Mouse (Mus musculus): Measurements from ENCODE around the gene Rbbp8nl. TPM values are rescaled to one million over a fixed set of nuclear protein-coding genes. Genes with fewer than 3 reads are reported as not detected.

The Rbbp8nl gene
- polyA plus RNA-seq, 1 experiment, result 0.36 TPM

GRCm38 (mm10) chr2:180275836-180276235, 13.8 kb downstream of the Rbbp8nl start:
- H3K27me3 ChIP-seq (ENCODE audit: control insufficient read depth, insufficient read depth, low read length), result no peaks in the 10 kb centered on the region
- H3K36me3 ChIP-seq (ENCODE audit: control insufficient read depth, insufficient read depth, low read length), result no peaks in the 10 kb centered on the region
- no peak overlapping the region for H3K4me3 ChIP-seq (ENCODE audit: control insufficient read depth, insufficient read depth, low read length)
- DNase-seq, result peak; percentile 66
- 3% methylated on average over 8 of the region's 8 CpGs for WGBS
- TF ChIP-seq POLR2A (IDR thresholded peaks at IDR 0.05; ENCODE audit: control insufficient read depth, extremely low read depth, insufficient read depth, low read length, poor library complexity) (no peak), CTCF (IDR thresholded peaks at IDR 0.05; ENCODE audit: borderline replicate concordance, control insufficient read depth, extremely low read depth, insufficient read depth, low read length, poor library complexity) (peak; percentile 88)
- no peak overlapping the region for H3K27ac ChIP-seq (ENCODE audit: control insufficient read depth, insufficient read depth, low read length)
- H3K4me1 ChIP-seq (replicated peaks; ENCODE audit: control insufficient read depth, insufficient read depth, low read length), result peaks cover 31% of the 10 kb centered on the region

GRCm38 (mm10) chr2:180274523-180274922, 15.2 kb downstream of the Rbbp8nl start:
- WGBS, result 98% methylated on average over 2 of the region's 2 CpGs
- DNase-seq, result no peak
- H3K4me3 ChIP-seq (ENCODE audit: control insufficient read depth, insufficient read depth, low read length), result no peak overlapping the region
- H3K36me3 ChIP-seq (ENCODE audit: control insufficient read depth, insufficient read depth, low read length), result no peaks in the 10 kb centered on the region
- TF ChIP-seq CTCF (IDR thresholded peaks at IDR 0.05; ENCODE audit: borderline replicate concordance, control insufficient read depth, extremely low read depth, insufficient read depth, low read length, poor library complexity), result no peak
- TF ChIP-seq POLR2A (IDR thresholded peaks at IDR 0.05; ENCODE audit: control insufficient read depth, extremely low read depth, insufficient read depth, low read length, poor library complexity), result no peak
- H3K27me3 ChIP-seq (ENCODE audit: control insufficient read depth, insufficient read depth, low read length), result no peaks in the 10 kb centered on the region
- no peak overlapping the region for H3K27ac ChIP-seq (ENCODE audit: control insufficient read depth, insufficient read depth, low read length)
- H3K4me1 ChIP-seq (replicated peaks; ENCODE audit: control insufficient read depth, insufficient read depth, low read length), result peaks cover 31% of the 10 kb centered on the region

GRCm38 (mm10) chr2:180273394-180274244, 16.1 kb downstream of the Rbbp8nl start, which contains the start of gene Cables2:
TSS of gene Cables2 (minus strand) at chr2:180273496.
- peak; percentile 50; the same call in 1 of the 2 replicates for TF ChIP-seq POLR2A (IDR thresholded peaks at IDR 0.05; ENCODE audit: control insufficient read depth, extremely low read depth, insufficient read depth, low read length, poor library complexity)
- TF ChIP-seq CTCF (IDR thresholded peaks at IDR 0.05; ENCODE audit: borderline replicate concordance, control insufficient read depth, extremely low read depth, insufficient read depth, low read length, poor library complexity), result 0 out of 2 replicates have a peak, but pooled peaks have one; percentile 55
- Histone ChIP-seq H3K4me1 (replicated peaks; ENCODE audit: control insufficient read depth, insufficient read depth, low read length) (peaks cover 31% of the 10 kb centered on the region), H3K36me3 (ENCODE audit: control insufficient read depth, insufficient read depth, low read length) (no peaks in the 10 kb centered on the region), H3K27me3 (ENCODE audit: control insufficient read depth, insufficient read depth, low read length) (no peaks in the 10 kb centered on the region), H3K27ac (ENCODE audit: control insufficient read depth, insufficient read depth, low read length) (no peak within 1 kb of the TSS), H3K4me3 (ENCODE audit: control insufficient read depth, insufficient read depth, low read length) (peak within 1 kb of the TSS; percentile 58)
- WGBS, result 5% methylated on average over 68 of the region's 68 CpGs
- peak; percentile 90 for DNase-seq

- no peaks in the 10 kb centered on the region for H3K27me3 ChIP-seq (ENCODE audit: control insufficient read depth, insufficient read depth, low read length)
- DNase-seq, result no peak
- no peaks in the 10 kb centered on the region for H3K36me3 ChIP-seq (ENCODE audit: control insufficient read depth, insufficient read depth, low read length)
- 1% methylated on average over 37 of the region's 37 CpGs for WGBS
- peaks cover 31% of the 10 kb centered on the region for H3K4me1 ChIP-seq (replicated peaks; ENCODE audit: control insufficient read depth, insufficient read depth, low read length)
- no peak overlapping the region for H3K27ac ChIP-seq (ENCODE audit: control insufficient read depth, insufficient read depth, low read length)
- peak overlapping the region; percentile 58 for H3K4me3 ChIP-seq (ENCODE audit: control insufficient read depth, insufficient read depth, low read length)
- no peak for TF ChIP-seq POLR2A (IDR thresholded peaks at IDR 0.05; ENCODE audit: control insufficient read depth, extremely low read depth, insufficient read depth, low read length, poor library complexity)
- 0 out of 2 replicates have a peak, but pooled peaks have one; percentile 17 for TF ChIP-seq CTCF (IDR thresholded peaks at IDR 0.05; ENCODE audit: borderline replicate concordance, control insufficient read depth, extremely low read depth, insufficient read depth, low read length, poor library complexity)
These were observed 16.8 kb downstream of the Rbbp8nl start for GRCm38 (mm10) chr2:180272884-180273321.

- Histone ChIP-seq H3K27me3 (ENCODE audit: control insufficient read depth, insufficient read depth, low read length) (no peaks in the 10 kb centered on the region), H3K36me3 (ENCODE audit: control insufficient read depth, insufficient read depth, low read length) (no peaks in the 10 kb centered on the region), H3K4me1 (replicated peaks; ENCODE audit: control insufficient read depth, insufficient read depth, low read length) (peaks cover 30% of the 10 kb centered on the region), H3K27ac (ENCODE audit: control insufficient read depth, insufficient read depth, low read length) (no peak overlapping the region), H3K4me3 (ENCODE audit: control insufficient read depth, insufficient read depth, low read length) (no peak overlapping the region)
- TF ChIP-seq POLR2A (IDR thresholded peaks at IDR 0.05; ENCODE audit: control insufficient read depth, extremely low read depth, insufficient read depth, low read length, poor library complexity), result no peak
- TF ChIP-seq CTCF (IDR thresholded peaks at IDR 0.05; ENCODE audit: borderline replicate concordance, control insufficient read depth, extremely low read depth, insufficient read depth, low read length, poor library complexity), result no peak
- no peak for DNase-seq
- WGBS, result 91% methylated on average over 5 of the region's 5 CpGs
These were observed 17.8 kb downstream of the Rbbp8nl start for GRCm38 (mm10) chr2:180271804-180272395.

- Histone ChIP-seq H3K4me3 (ENCODE audit: control insufficient read depth, insufficient read depth, low read length) (no peak overlapping the region), H3K36me3 (ENCODE audit: control insufficient read depth, insufficient read depth, low read length) (no peaks in the 10 kb centered on the region), H3K27me3 (ENCODE audit: control insufficient read depth, insufficient read depth, low read length) (no peaks in the 10 kb centered on the region), H3K27ac (ENCODE audit: control insufficient read depth, insufficient read depth, low read length) (no peak overlapping the region), H3K4me1 (replicated peaks; ENCODE audit: control insufficient read depth, insufficient read depth, low read length) (peaks cover 19% of the 10 kb centered on the region)
- TF ChIP-seq POLR2A (IDR thresholded peaks at IDR 0.05; ENCODE audit: control insufficient read depth, extremely low read depth, insufficient read depth, low read length, poor library complexity) (no peak), CTCF (IDR thresholded peaks at IDR 0.05; ENCODE audit: borderline replicate concordance, control insufficient read depth, extremely low read depth, insufficient read depth, low read length, poor library complexity) (no peak)
- DNase-seq, result no peak
- 67% methylated on average over 7 of the region's 7 CpGs for WGBS
These were observed 19.0 kb downstream of the Rbbp8nl start for GRCm38 (mm10) chr2:180270537-180271255.
